Mouse (Mus musculus) thymus, adult 2 months (tissue): ENCODE results near the gene Tmc8.

Experiments
- CTCF ChIP-seq: fragments of 200-500 bp; IDR thresholded peaks from 2 replicates; pipeline ENCODE4 v1.5.1; 2012; ENCODE audit warnings: mild to moderate bottlenecking, control low read depth, low read length, moderate library complexity, borderline replicate concordance; ENCODE audit not compliant: control insufficient read depth, poor library complexity, insufficient read depth; ENCODE audit errors: extremely low read depth
- POLR2A ChIP-seq: fragments of 200-500 bp; IDR thresholded peaks from 2 replicates; pipeline ENCODE4 v1.6.1; 2012; ENCODE audit warnings: mild to moderate bottlenecking, low read length, control low read depth, moderate library complexity; ENCODE audit not compliant: control insufficient read depth, poor library complexity, insufficient read depth; ENCODE audit errors: extremely low read depth

GRCm38 (mm10) chr11:117829671-117830215, 47.9 kb downstream of the Tmc8 start:
- no peak for TF ChIP-seq CTCF
- TF ChIP-seq POLR2A, result no peak
